Mouse (Mus musculus) right cerebral cortex, postnatal 10 days (tissue): ENCODE results near the gene Flywch2.

Experiments used
- DNase-seq, 2 experiments: peaks; one replicate each; pipeline ENCODE4 v3.0.0; 2021; ENCODE audit warnings: low spot score in 2 of 2

The Flywch2 gene

GRCm38 (mm10) chr17:23785561-23786471 is at the start of gene Flywch2:
TSS of gene Flywch2 (minus strand) at chr17:23786081.
- DNase-seq, result peak; percentile 94 to 96

GRCm38 (mm10) chr17:23831201-23831600 is 45.3 kb upstream of the Flywch2 start:
- no peak for DNase-seq

DNA sequence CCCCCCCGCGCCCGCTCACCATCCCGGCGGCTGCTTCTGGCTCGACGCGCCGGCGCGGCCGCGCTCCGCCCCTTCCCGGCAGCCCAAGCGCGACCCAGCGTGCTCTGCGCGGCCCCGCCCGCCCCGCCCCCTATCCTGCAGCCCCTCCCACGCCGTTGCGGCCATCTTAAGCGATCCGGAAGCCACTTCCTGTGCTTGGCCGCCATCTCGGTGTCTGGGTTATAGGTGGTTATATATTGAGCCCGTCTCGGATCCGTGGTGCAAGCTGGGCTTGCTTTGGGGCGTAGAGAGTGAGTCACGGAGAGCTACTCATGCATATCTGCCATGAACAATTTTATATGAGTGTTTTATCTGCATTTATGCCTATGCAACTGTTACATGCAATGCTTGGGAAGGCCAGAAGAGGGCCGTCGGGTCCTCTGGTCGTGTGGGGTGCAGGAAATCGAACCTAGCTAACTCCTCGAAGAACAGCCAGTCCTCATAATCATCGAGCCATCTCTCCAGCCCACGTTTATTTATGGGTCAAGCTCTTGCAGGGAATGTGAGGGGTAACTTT is 43.3 kb upstream of the Flywch2 start, which contains the start of gene Elob:
Elob (minus strand) TSS at position 73 of the 556 bp plus-strand sequence.
- peak; percentile 92 to 94 for DNase-seq

DNA sequence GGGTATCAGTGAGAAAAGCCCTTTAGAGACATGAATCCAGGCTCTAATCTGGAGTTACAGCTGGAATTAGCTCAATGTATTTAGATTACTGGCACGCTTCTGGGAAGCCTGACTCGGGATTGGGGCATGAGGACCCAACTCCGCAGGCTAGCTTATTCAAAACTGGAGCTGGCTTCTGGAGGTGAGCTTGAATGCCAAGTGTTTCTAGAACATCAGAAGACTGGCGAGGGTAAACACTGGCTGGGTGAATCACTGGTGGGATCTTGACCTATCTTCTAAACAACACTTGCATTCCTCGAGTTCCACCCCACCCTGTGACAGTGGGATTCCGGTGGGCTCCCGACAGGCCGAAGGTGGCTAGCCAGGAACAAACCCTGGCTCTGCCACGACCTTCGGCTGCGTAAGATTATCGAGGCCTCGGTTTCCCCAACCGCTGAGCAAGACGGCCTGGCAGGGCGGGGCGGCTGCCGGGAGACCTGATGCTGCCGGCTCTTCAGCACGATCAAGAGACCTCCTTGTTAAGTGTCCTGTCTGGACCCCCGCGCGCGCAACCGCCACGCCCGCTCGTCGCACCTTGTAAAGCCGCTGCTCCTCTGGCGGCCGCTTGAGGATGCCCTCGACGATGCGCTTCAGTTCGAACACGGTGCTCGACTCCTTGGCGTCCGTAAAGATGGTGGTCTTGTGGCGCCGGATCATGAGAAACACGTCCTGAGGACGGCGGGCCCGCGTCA is 42.6 kb upstream of the Flywch2 start:
- DNase-seq, result peak; percentile 67 to 75

GRCm38 (mm10) chr17:23825591-23825990 is 39.7 kb upstream of the Flywch2 start:
- DNase-seq, result no peak

DNA sequence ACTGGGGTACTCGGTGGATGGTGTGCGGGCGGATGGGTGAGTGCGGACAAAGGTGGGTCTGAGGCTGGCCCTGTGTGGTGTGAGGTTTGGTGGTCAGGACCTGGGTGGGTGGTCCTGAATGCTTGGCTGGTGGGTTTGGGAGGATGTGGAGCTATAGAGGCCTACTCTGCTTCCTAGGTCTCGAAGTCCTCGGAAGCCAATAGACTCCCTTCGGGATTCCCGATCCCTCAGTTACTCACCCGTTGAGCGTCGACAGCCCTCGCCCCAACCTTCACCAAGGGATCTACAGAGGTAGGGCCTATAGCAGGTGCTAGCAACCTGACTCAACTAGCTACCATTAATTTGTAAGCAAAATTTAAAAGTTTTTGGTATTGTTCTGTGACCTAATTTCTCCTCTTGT is 37.7 kb upstream of the Flywch2 start:
- DNase-seq, result no peak

GRCm38 (mm10) chr17:23823018-23823417 is 37.1 kb upstream of the Flywch2 start:
- no peak for DNase-seq

- no peak for DNase-seq
Measured at GRCm38 (mm10) chr17:23822094-23822493, 36.2 kb upstream of the Flywch2 start.

DNA sequence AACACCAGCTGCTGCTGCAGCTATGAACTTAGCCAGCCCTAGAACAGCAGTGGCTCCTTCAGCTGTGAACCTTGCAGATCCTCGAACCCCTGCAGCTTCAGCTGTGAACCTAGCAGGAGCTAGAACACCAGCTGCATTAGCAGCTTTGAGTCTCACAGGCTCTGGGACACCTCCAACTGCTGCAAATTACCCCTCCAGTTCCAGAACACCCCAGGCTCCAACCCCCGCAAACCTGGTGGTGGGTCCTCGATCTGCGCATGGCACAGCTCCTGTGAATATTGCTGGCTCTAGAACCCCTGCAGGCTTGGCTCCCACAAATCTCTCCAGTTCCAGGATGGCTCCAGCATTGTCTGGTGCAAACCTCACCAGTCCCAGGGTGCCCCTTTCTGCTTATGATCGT is 34.9 kb upstream of the Flywch2 start:
- DNase-seq, result no peak

DNA sequence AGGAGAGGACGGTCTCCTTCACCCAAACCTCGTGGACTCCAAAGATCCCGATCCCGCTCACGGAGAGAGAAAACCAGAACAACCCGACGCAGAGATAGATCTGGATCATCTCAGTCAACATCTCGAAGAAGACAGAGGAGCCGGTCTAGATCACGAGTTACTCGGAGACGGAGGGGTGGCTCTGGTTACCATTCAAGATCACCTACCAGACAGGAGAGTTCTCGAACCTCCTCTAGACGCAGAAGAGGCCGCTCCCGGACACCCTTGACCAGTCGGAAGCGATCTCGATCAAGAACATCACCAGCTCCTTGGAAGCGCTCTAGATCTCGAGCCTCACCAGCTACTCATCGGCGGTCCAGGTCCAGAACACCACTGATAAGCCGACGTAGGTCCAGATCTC is 33.4 kb upstream of the Flywch2 start:
- no peak for DNase-seq

DNA sequence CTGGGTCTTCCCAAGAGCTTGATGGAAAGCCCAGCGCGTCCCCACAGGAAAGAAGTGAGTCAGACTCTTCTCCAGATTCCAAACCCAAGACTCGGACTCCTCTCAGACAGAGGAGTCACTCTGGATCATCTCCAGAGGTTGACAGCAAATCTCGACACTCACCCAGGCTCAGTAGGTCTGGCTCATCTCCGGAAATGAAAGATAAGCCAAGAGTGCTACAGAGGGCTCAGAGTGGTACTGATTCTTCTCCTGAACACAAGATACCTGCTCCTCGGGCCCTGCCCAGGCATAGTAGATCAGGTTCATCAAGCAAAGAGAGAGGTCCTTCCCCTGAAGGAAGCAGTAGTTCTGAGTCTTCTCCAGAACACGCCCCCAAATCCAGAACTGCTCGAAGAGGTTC is 32.7 kb upstream of the Flywch2 start:
- no peak for DNase-seq

DNA sequence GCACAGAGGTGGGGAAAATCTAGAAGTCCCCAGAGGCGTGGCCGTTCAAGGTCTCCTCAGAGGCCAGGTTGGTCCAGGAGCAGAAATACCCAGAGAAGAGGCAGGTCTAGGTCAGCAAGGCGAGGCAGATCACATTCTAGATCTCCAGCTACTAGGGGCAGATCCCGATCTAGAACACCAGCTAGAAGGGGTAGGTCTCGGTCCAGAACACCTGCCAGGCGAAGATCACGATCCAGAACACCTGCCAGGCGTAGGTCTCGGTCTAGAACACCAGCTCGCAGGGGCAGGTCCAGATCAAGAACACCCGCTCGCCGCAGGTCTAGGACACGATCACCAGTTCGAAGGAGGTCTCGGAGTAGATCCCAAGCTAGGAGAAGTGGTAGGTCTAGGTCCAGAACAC is 29.8 kb upstream of the Flywch2 start:
- DNase-seq, result no peak

- no peak for DNase-seq
Measured at GRCm38 (mm10) chr17:23807918-23808317, 22.0 kb upstream of the Flywch2 start.

DNA sequence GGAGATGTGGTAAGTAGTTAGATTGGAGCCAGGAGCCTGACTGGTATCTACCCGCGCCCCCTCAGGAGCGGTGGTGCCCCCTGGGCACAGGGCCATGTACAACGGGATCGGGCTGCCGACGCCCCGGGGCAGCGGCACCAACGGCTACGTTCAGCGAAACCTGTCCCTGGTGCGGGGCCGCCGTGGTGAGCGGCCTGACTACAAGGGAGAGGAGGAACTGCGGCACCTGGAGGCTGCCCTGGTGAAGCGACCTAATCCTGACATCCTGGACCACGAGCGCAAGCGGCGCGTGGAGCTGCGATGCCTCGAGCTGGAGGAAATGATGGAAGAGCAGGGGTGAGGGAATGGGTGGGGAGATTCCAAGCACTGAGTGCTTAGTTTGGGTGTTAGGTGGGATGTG is 21.0 kb upstream of the Flywch2 start:
- no peak for DNase-seq

DNA sequence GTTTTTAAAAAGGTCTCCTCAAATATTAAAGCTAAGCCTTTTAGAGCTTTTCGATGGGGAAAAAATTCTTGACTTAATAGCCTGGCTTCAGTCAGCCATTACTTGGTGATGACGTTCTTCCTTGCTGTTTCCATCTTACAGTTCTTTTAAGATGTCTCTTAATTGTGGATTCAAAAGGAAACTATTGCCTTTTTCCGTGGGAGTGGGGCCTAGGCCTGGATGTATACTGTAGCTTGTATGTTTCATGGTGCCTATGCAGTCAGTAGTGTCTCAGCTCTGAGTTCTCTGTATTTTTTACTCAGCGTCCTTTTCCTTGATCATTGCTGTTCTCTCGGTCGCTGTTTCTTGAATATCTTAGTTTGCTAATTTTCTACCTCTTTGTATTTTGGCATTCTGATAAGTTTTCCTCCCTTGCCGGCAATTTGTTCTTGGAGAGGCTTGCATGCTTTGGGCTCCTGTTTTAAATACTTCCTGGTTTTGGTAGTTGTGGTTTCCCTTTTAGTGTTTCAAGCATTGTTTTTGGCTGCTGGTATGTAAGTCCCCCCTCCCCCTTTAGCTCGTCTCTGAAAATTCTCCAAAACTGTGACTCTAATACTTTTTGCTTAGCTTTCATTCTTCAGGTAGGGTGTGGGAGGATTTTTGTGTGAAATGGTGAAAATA is 18.7 kb upstream of the Flywch2 start:
- DNase-seq, result no peak

GRCm38 (mm10) chr17:23803366-23804041 is 17.6 kb upstream of the Flywch2 start:
- peak; percentile 81 to 88 for DNase-seq

- DNase-seq, result peak; percentile 99
Measured at GRCm38 (mm10) chr17:23802746-23803365, 17.0 kb upstream of the Flywch2 start.

- DNase-seq, result peak in 1 of 2 experiments; percentile 19
Measured at GRCm38 (mm10) chr17:23801627-23802026, 15.7 kb upstream of the Flywch2 start.

- peak in 1 of 2 experiments; percentile 2 for DNase-seq
Measured at GRCm38 (mm10) chr17:23797316-23797715, 11.4 kb upstream of the Flywch2 start.

DNA sequence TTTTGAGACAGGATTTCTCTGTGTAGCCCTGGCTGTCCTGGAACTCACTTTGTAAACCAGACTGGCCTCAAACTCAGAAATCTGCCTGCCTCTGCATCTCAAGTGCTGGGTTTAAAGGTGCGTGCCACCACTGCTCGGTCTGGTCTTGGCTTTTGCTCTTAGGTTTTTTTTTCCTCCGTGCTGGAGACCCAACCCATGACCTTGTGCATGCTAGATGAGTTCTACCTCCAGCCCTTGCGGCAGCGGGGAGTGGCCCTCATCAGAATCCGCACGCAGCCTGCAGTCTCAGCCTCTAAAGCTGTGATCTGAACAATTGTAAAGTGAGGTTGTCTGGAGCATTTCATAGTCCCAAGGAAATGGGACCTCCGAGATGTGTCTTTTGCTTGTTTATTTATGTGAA is 9.4 kb upstream of the Flywch2 start:
- peak in 1 of 2 experiments; percentile 16 for DNase-seq

DNA sequence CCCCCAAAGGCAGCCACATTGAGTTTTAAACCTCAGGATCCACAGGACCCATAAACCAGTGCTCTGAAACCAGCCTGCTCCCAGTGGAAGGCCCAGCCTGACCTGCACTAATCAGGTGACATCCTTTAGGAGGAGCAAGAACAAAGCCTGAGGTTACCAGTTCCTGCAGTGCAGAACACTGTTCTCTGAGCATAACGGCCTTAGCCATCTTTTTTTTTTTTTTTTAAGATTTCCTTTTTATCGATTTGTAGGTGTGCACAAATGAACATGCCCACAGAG is 5.1 kb upstream of the Flywch2 start:
- peak in 1 of 2 experiments; percentile 30 for DNase-seq
